Mouse (Mus musculus): ENCODE data around the gene H2al1e. TPM values are rescaled to one million over a fixed set of nuclear protein-coding genes. Genes with fewer than 3 reads are reported as not detected.

Gene H2al1e
- polyA plus RNA-seq, 3 experiments from 2014 or later: not detected

Other genes with a start within 250 kb of the H2al1e start
- not detected for gene H2al1a, start 12.7 kb upstream of the H2al1e start, polyA plus RNA-seq (2017; shearing (Covaris generic))
- not detected for gene H2al1b, start 9.5 kb upstream of the H2al1e start, polyA plus RNA-seq (2017; shearing (Covaris generic))
- not detected for gene H2al1c, start 6.3 kb upstream of the H2al1e start, polyA plus RNA-seq (2017; shearing (Covaris generic))
- gene H2al1d, start 3.1 kb upstream of the H2al1e start, polyA plus RNA-seq (2017; shearing (Covaris generic)): not detected
- not detected for gene H2al1f, start 3.2 kb downstream of the H2al1e start, polyA plus RNA-seq (2017; shearing (Covaris generic))
- not detected for gene H2al1g, start 6.3 kb downstream of the H2al1e start, polyA plus RNA-seq (2017; shearing (Covaris generic))
- not detected for gene H2al1h, start 9.6 kb downstream of the H2al1e start, polyA plus RNA-seq (2017; shearing (Covaris generic))
- gene H2al1i, start 12.7 kb downstream of the H2al1e start, polyA plus RNA-seq (2017; shearing (Covaris generic)): not detected
- gene H2al1j, start 15.9 kb downstream of the H2al1e start, polyA plus RNA-seq (2017; shearing (Covaris generic)): not detected